Mouse (Mus musculus): ENCODE results near the gene Agap1. TPM values are rescaled to one million over a fixed set of nuclear protein-coding genes. Genes with fewer than 3 reads are reported as not detected.

Agap1 gene
- polyA plus RNA-seq, 1 experiment from 2014 or later = 49.8 TPM

DNA sequence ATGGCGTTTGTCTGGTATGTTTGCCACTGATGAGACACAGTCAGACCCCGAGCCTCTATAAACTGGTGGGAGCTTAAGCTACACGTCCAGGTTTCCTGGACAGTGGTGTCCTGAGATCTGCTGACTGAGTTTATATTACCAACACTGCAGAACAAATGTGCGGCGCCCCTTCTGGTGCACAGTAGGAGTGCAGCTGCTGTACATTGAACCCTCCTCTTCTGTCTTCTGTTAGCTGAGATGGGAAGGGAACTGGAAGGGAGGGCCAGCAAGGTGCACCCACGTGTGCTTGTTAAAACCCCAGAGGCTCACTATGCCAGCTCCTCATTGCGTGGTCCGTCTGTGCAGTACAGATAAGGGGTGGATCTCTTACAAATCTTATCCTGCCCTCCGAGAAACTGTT, 389.5 kb downstream of the Agap1 start:
- Histone ChIP-seq H3K4me3 (no peak overlapping the region), H3K4me2 (no peak overlapping the region), H3K9me3 (no peaks in the 10 kb centered on the region), H3K27me3 (no peaks in the 10 kb centered on the region), H3K4me1 (replicated peaks) (peaks cover 25% of the 10 kb centered on the region), H3K27ac (replicated peaks) (no peak overlapping the region), H3K36me3 (peaks cover 24% of the 10 kb centered on the region; the same call in 1 of the 2 replicates), H3K9ac (no peak overlapping the region)
- ATAC-seq (ENCODE audit: low FRiP score, low read depth) = no peak
- WGBS = 70% methylated on average over 9 of the region's 9 CpGs

DNA sequence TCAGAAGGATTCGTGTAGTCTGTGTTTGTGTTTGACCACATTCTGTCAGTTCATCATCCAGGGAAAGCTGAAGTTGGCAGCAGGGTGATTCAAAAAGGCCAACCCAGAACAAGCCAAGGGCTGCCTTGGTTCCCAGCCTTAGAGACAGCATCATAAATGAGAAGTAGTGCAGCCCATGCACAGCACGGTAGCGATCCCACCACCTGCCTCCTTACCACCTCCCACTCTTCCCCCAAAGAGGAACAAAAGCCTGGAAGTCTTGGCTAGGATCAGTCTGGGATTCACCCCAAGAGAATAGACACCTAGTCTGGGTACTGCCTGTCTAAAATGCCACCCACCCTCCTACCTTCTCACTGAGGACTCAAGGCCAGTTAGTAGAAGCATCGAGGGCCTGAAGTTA, 390.9 kb downstream of the Agap1 start:
- H3K9me3 ChIP-seq = no peaks in the 10 kb centered on the region
- no peak overlapping the region for H3K9ac ChIP-seq
- no peak overlapping the region for H3K27ac ChIP-seq (replicated peaks)
- H3K4me2 ChIP-seq = no peak overlapping the region
- peaks cover 21% of the 10 kb centered on the region; the same call in 1 of the 2 replicates for H3K36me3 ChIP-seq
- 78% methylated on average over 4 of the region's 4 CpGs for WGBS
- peaks cover 40% of the 10 kb centered on the region for H3K4me1 ChIP-seq (replicated peaks)
- H3K4me3 ChIP-seq = no peak overlapping the region
- ATAC-seq (ENCODE audit: low FRiP score, low read depth) = no peak
- H3K27me3 ChIP-seq = no peaks in the 10 kb centered on the region

DNA sequence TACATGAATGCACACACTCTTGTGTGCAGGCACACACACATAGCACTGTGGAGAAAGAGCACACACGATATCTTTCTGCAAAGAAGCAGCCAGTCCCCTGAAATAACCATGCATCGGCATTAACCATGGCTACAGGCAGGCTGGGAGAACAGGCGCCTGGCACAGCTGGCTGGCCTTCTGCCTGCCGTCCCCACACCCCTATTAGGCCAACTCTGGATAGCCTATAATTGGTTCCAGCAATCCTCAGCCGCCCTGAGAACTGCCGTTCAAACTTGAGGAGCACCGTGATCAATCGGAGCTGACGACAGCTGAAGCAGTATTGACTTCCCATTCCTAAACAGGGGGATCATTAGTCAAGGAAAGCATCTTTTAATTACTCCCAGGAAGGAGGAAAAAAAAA, 391.5 kb downstream of the Agap1 start:
- Histone ChIP-seq H3K36me3 (peaks cover 21% of the 10 kb centered on the region; the same call in 1 of the 2 replicates), H3K4me1 (replicated peaks) (peaks cover 40% of the 10 kb centered on the region), H3K4me2 (no peak overlapping the region), H3K9me3 (no peaks in the 10 kb centered on the region), H3K4me3 (no peak overlapping the region), H3K9ac (no peak overlapping the region), H3K27ac (replicated peaks) (no peak overlapping the region), H3K27me3 (no peaks in the 10 kb centered on the region)
- 42% methylated on average over 9 of the region's 9 CpGs for WGBS
- ATAC-seq (ENCODE audit: low FRiP score, low read depth) = no peak

GRCm38 (mm10) chr1:89848356-89849039, 393.9 kb downstream of the Agap1 start:
- peak; percentile 51; the same call in 1 of the 2 replicates for ATAC-seq (ENCODE audit: low FRiP score, low read depth)
- peaks cover 40% of the 10 kb centered on the region for H3K4me1 ChIP-seq (replicated peaks)
- 0 out of 2 replicates have a peak overlapping the region, but pooled peaks have one; percentile 7 for H3K4me2 ChIP-seq
- H3K36me3 ChIP-seq = peaks cover 7% of the 10 kb centered on the region; the same call in 1 of the 2 replicates
- H3K9ac ChIP-seq = no peak overlapping the region
- WGBS = 18% methylated on average over 17 of the region's 17 CpGs
- no peaks in the 10 kb centered on the region for H3K9me3 ChIP-seq
- H3K27ac ChIP-seq (replicated peaks) = no peak overlapping the region
- no peak overlapping the region for H3K4me3 ChIP-seq
- no peaks in the 10 kb centered on the region for H3K27me3 ChIP-seq

DNA sequence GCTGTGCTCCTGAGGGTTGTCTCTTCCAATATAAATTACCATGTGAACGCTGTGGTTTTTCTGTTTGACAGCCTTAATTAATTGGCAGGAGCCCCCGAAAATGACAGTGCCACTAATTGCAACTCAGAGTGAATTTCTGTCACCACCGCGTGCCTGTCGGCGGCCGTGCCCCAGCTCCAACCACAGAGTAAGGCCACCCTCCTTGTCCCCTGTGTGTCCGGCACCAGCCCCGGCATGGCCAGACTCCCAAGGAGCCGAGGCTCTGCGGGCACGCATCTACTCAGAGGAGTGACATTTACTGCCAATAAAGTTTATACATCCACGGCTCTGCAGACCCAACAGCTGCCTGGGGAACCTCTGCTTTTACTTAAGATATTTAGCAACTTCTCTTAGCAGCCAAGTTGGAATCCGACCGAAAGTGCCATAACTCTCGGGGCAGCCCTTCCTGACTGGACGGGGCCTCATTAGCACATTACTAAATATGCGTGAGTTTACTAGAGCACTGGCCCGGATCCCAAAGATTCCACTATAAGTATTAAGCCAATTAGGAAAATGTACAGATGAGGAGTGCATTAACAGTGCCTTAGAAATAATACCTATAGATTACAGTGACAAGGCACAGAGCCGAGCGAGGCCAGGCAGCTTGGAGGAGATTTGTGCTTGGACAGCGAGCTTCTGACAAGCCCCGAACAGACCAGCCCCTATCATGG, 394.7 kb downstream of the Agap1 start:
- Histone ChIP-seq H3K9me3 (no peaks in the 10 kb centered on the region), H3K4me3 (no peak overlapping the region), H3K4me2 (0 out of 2 replicates have a peak overlapping the region, but pooled peaks have one; percentile 7), H3K9ac (no peak overlapping the region), H3K4me1 (replicated peaks) (peaks cover 40% of the 10 kb centered on the region), H3K27ac (replicated peaks) (0 out of 2 replicates have a peak overlapping the region, but pooled peaks have one; percentile 6), H3K36me3 (peaks cover under 1% of the 10 kb centered on the region; the same call in 1 of the 2 replicates), H3K27me3 (no peaks in the 10 kb centered on the region)
- 33% methylated on average over 23 of the region's 23 CpGs for WGBS
- no peak for ATAC-seq (ENCODE audit: low FRiP score, low read depth)

DNA sequence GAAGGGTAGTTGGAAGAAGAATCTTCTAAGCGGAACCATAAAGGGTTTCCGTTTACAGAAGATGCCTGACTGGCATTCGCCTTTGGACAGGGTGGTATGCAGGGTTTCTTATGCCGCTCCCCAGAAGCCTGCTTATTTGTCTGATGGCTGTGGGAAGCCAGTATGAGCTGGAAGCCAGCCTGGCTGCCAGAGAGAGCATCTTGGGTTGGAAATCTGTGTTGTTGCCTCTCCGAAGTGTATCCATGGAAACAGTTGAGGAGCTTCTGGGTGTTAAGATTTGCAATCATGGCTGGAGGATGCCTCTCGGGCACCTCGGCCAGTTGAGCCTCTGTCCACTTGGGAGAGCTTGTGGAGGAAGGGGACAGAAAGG, 395.2 kb downstream of the Agap1 start:
- Histone ChIP-seq H3K27me3 (no peaks in the 10 kb centered on the region), H3K27ac (replicated peaks) (0 out of 2 replicates have a peak overlapping the region, but pooled peaks have one; percentile 6), H3K9me3 (no peaks in the 10 kb centered on the region), H3K36me3 (no peaks in the 10 kb centered on the region), H3K4me1 (replicated peaks) (peaks cover 40% of the 10 kb centered on the region), H3K9ac (no peak overlapping the region), H3K4me2 (no peak overlapping the region), H3K4me3 (no peak overlapping the region)
- WGBS = 59% methylated on average over 7 of the region's 7 CpGs
- ATAC-seq (ENCODE audit: low FRiP score, low read depth) = no peak

DNA sequence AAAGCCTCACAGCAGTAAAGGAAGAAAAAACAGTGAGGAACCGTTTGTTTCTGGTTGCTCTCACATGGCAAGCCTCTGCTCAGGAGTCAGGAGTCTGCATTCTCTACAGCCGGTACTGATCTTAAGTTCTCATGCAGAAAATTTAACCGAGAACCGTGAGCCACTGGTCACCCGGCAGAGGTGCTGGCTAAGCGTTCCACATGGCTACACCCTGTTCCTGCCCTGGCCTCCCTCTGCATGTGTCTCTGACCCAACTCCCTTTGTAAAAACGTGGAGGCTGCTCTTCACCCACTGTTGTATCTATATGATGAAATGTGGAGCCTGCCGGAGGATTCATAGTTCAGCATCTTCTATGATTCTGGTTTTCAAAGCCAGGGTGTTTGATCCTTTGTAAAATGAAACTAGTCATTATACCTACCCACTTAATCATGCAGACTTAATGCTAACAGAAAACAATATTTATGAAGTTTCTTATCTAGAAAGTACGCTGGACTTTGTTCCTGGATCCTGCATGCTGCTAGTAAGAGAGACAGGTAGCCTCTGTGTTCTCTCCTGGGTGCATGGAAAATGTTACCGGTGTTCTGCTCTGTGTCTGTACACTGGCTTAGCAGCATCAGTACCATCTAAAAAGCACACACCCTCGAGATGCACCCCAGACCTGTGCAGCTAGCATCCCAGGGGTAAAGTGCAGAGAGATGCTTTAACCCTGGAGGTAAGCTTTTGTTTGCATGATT, 396.2 kb downstream of the Agap1 start:
- Histone ChIP-seq H3K27me3 (no peaks in the 10 kb centered on the region), H3K36me3 (no peaks in the 10 kb centered on the region), H3K4me1 (replicated peaks) (peaks cover 37% of the 10 kb centered on the region), H3K27ac (replicated peaks) (no peak overlapping the region), H3K4me3 (no peak overlapping the region), H3K4me2 (no peak overlapping the region), H3K9ac (no peak overlapping the region), H3K9me3 (no peaks in the 10 kb centered on the region)
- ATAC-seq (ENCODE audit: low FRiP score, low read depth) = no peak
- WGBS = 78% methylated on average over 11 of the region's 11 CpGs

GRCm38 (mm10) chr1:89859182-89859581, 404.6 kb downstream of the Agap1 start:
- no peaks in the 10 kb centered on the region for H3K27me3 ChIP-seq
- H3K36me3 ChIP-seq = no peaks in the 10 kb centered on the region
- H3K4me3 ChIP-seq = no peak overlapping the region
- H3K27ac ChIP-seq (replicated peaks) = no peak overlapping the region
- H3K4me1 ChIP-seq (replicated peaks) = peaks cover 23% of the 10 kb centered on the region
- H3K4me2 ChIP-seq = no peak overlapping the region
- no peak for ATAC-seq (ENCODE audit: low FRiP score, low read depth)
- no peak overlapping the region for H3K9ac ChIP-seq
- no peaks in the 10 kb centered on the region for H3K9me3 ChIP-seq
- 28% methylated on average over 3 of the region's 3 CpGs for WGBS

- peaks cover 27% of the 10 kb centered on the region for H3K4me1 ChIP-seq (replicated peaks)
- H3K36me3 ChIP-seq = no peaks in the 10 kb centered on the region
- H3K4me2 ChIP-seq = no peak overlapping the region
- no peak overlapping the region for H3K9ac ChIP-seq
- WGBS = 18% methylated on average over 2 of the region's 2 CpGs
- H3K27ac ChIP-seq (replicated peaks) = no peak overlapping the region
- ATAC-seq (ENCODE audit: low FRiP score, low read depth) = peak; percentile 58
- no peaks in the 10 kb centered on the region for H3K9me3 ChIP-seq
- no peak overlapping the region for H3K4me3 ChIP-seq
- no peaks in the 10 kb centered on the region for H3K27me3 ChIP-seq
Observed at GRCm38 (mm10) chr1:89860017-89860730, 405.6 kb downstream of the Agap1 start.

- H3K4me2 ChIP-seq = no peak overlapping the region
- 33% methylated on average over 6 of the region's 6 CpGs for WGBS
- no peak overlapping the region for H3K9ac ChIP-seq
- peaks cover 34% of the 10 kb centered on the region for H3K4me1 ChIP-seq (replicated peaks)
- no peaks in the 10 kb centered on the region for H3K9me3 ChIP-seq
- no peak for ATAC-seq (ENCODE audit: low FRiP score, low read depth)
- H3K27me3 ChIP-seq = no peaks in the 10 kb centered on the region
- no peak overlapping the region for H3K4me3 ChIP-seq
- H3K27ac ChIP-seq (replicated peaks) = no peak overlapping the region
- no peaks in the 10 kb centered on the region for H3K36me3 ChIP-seq
Observed at GRCm38 (mm10) chr1:89865787-89866186, 411.2 kb downstream of the Agap1 start.

GRCm38 (mm10) chr1:89867847-89868246, 413.2 kb downstream of the Agap1 start:
- H3K4me3 ChIP-seq = no peak overlapping the region
- 38% methylated on average over 4 of the region's 4 CpGs for WGBS
- no peak for ATAC-seq (ENCODE audit: low FRiP score, low read depth)
- H3K27me3 ChIP-seq = no peaks in the 10 kb centered on the region
- no peak overlapping the region for H3K9ac ChIP-seq
- H3K36me3 ChIP-seq = no peaks in the 10 kb centered on the region
- peaks cover 35% of the 10 kb centered on the region for H3K4me1 ChIP-seq (replicated peaks)
- no peaks in the 10 kb centered on the region for H3K9me3 ChIP-seq
- H3K27ac ChIP-seq (replicated peaks) = no peak overlapping the region
- H3K4me2 ChIP-seq = no peak overlapping the region

All from hindbrain, embryonic 15.5 days (tissue).